Mouse (Mus musculus): Measurements from ENCODE around the gene Tcea3. TPM values are rescaled to one million over a fixed set of nuclear protein-coding genes. Genes with fewer than 3 reads are reported as not detected.

The Tcea3 gene
- total RNA-seq (2023), result 1 to 10 TPM; 2.4 to 3.2 TPM

DNA sequence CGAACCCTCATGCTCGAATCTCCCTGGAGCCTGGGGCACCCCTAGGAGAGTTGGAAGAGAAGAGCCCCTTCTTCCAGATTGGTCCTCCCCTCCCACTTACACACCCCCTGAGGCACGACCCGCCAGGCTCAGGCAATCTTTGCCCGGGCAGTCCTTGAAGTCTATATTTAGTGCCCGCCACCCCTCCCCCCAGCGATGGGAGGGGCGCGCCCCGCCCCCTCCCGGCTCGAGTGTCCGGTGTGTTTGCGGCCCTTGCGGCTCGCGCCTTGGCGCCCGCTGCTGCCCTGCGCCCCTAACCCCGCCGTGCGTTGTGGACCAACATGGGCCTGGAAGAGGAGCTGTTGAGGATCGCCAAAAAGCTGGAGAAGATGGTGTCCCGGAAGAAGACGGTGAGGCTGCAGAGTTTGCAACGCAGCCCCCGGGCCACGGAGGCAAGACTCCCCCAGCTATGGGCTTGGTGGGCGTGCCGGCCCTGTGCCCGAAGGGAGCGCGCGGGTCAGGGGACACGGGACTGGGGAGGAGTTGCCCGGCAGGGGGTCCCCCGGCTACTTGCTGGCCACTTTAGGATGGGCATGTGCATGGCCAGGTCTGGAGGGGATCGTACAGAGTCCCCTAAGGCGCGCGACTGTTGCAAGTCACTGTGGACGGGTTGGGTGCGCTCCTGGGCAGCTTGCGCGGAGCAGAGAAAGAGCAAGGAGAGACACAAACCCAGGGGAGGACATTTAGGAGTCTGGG, at the start of gene Tcea3:
TSS of gene Tcea3 (plus strand) at position 1 of the 735 bp plus-strand sequence.

DNA sequence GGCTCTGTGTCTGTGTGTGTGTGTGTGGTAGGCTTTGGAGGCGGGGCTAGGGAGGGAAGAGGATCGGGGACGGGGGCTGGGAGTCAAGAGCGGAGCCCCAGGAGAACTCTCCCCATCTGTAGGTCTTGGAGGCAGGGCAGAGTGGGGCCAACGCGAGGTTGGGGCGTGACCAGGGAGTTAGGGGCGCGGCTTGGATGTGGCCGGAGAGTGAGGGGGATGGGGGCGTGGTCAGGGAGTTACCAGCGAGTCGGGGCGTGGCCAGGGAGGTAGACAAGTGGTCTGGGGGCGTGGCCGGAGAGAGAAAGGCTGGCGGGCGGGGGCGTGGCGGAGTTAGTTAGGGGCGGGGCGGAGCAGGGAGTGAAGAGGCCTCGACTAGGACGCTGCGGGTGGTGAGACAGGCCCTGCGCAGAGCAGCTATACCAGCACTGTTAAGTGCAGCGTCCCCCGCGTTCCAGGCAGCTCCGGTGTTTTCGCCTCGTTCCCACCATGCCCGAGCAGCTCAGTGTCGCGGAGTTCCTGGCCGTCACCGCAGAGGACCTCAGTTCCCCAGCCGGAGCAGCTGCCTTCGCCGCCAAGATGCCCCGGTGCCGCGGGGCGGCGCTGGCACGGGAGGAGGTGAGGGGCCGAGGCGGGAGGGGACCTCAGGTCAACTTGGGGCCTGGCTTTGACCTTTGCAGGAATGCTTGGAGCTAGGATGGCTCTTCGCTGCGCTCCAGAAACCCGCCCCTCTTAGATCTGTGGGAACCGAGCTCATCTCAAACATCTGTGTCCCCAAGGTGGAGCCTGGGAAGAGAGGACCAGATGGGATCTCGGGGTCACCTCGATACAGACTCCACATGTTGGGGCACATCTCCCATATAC, 41.3 kb upstream of the Tcea3 start, which contains the start of gene Asap3:
TSS of gene Asap3 (plus strand) at position 333 of the 861 bp plus-strand sequence.

GRCm38 (mm10) chr4:136284455-136284854, 36.9 kb downstream of the Tcea3 start, which contains the start of gene Zfp46:
Gene Zfp46 (plus strand): TSS chr4:136284683.

GRCm38 (mm10) chr4:136310229-136311041, 62.9 kb downstream of the Tcea3 start, which contains the start of gene Hnrnpr:
Gene Hnrnpr (plus strand): TSS chr4:136310942.

Other genes starting within 250 kb of the Tcea3 start
- 10 to 100 TPM; 58.8 to 65.0 TPM for gene Eloa, start 226.0 kb upstream of the Tcea3 start, total RNA-seq (2023)
- gene Rpl11, start 194.3 kb upstream of the Tcea3 start, total RNA-seq (2023), result 100 to 1,000 TPM; 312 to 313 TPM
- gene Id3, start 104.2 kb upstream of the Tcea3 start, total RNA-seq (2023), result 1 to 10 TPM; 2.5 to 2.6 TPM
- gene E2f2, start 75.3 kb upstream of the Tcea3 start, total RNA-seq (2023), result 10 to 100 TPM; 92.0 to 98.7 TPM
- under 1 TPM in 1 of 2 experiments, not detected in 1; 0.09 TPM for gene Asap3, start 41.4 kb upstream of the Tcea3 start, total RNA-seq (2023)
- 1 to 10 TPM; 7.5 to 7.8 TPM for gene Zfp46, start 37.0 kb downstream of the Tcea3 start, total RNA-seq (2023)
- gene Hnrnpr, start 63.2 kb downstream of the Tcea3 start, total RNA-seq (2023), result 10 to 100 TPM; 46.2 to 55.8 TPM
- gene Htr1d, start 175.8 kb downstream of the Tcea3 start, total RNA-seq (2023), result not detected
- gene 6030445D17Rik, start 214.5 kb downstream of the Tcea3 start, total RNA-seq (2023), result not detected
- gene Luzp1, start 222.0 kb downstream of the Tcea3 start, total RNA-seq (2023), result 1 to 10 TPM; 2.1 to 5.9 TPM

Measured in neutrophil, adult 83 days (primary cell).